ENCODE assay signal across 20 mouse cellular contexts in the genomic region with DNA sequence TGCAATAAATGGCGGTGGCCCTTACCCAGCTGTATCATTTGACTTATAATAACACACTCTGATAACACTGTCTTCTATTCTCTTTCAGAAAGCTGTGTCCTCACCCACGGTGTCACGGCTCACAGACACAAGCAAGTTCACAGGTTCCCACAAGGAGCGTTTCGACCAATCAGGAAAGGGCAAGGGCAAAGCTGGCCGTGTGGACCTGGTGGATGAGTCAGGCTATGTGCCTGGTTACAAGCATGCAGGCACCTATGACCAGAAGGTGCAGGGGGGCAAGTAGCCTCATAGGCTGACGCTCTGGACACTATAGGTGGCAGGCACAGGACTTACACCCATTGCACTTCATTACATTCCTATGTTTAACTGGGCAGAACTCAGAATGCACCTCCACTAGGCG. TPM values are rescaled to one million over a fixed set of nuclear protein-coding genes. Genes with fewer than 3 reads are reported as not detected.
DNase-seq lines count a peak whose midpoint lies in the region; ATAC-seq and TF ChIP-seq lines count a peak whose summit lies in the region.
"Had no signal": no experiment of that assay in that cellular context is flagged by ENCODE, and none has a peak within 500 bp of the region (broad histone marks: within the 10 kb centered on the region; RNA-seq: fewer than 3 reads in every experiment).

No protein-coding gene starts in this region.

- peak overlapping the region; percentile 11; the same call in 1 of the 2 replicates for H3K27ac ChIP-seq in left cerebral cortex, adult 2 months
- H3K27ac ChIP-seq in liver, postnatal 0 days (ENCODE audit: low read depth), result no peak overlapping the region
- no peak overlapping the region for H3K27ac ChIP-seq in midbrain, embryonic 11.5 days (ENCODE audit: low read depth, low read length)
- H3K27ac ChIP-seq: embryonic facial prominence, embryonic 12.5 days; forebrain, embryonic 15.5 days; heart, embryonic 13.5 days; hindbrain, embryonic 15.5 days had no signal

- no peak overlapping the region for H3K4me2 ChIP-seq in liver, postnatal 0 days (ENCODE audit: low read depth, low read length)
- H3K4me2 ChIP-seq in midbrain, embryonic 11.5 days, result no peak overlapping the region
- H3K4me2 ChIP-seq: embryonic facial prominence, embryonic 12.5 days; forebrain, embryonic 15.5 days; heart, embryonic 13.5 days; hindbrain, embryonic 15.5 days had no signal

- intact Hi-C loops in left cerebral cortex, adult 2 months (cut with DNase I), result no loop called here
- intact Hi-C loops in left cerebral cortex, postnatal 14 days (cut with DNase I), result no loop called here

- no peaks in the 10 kb centered on the region for H3K36me3 ChIP-seq in liver, postnatal 0 days (replicated peaks; ENCODE audit: insufficient read depth, low read length)
- no peaks in the 10 kb centered on the region for H3K36me3 ChIP-seq in midbrain, embryonic 11.5 days (ENCODE audit: control insufficient read depth, insufficient read depth, low read length)
- H3K36me3 ChIP-seq: forebrain, embryonic 15.5 days had no signal

- 0 out of 2 replicates have a peak, but pooled peaks cover under 1% of the 10 kb centered on the region for H3K4me1 ChIP-seq in liver, postnatal 0 days (ENCODE audit: insufficient read depth)
- H3K4me1 ChIP-seq in midbrain, embryonic 11.5 days (ENCODE audit: control insufficient read depth, insufficient read depth, low read length), result no peaks in the 10 kb centered on the region
- H3K4me1 ChIP-seq: embryonic facial prominence, embryonic 12.5 days had no signal

- TF ChIP-seq EP300 in liver, postnatal 0 days (IDR thresholded peaks at IDR 0.05; ENCODE audit: low read depth), result no peak

- no peak for ATAC-seq in liver, postnatal 0 days
- no peak for ATAC-seq in midbrain, embryonic 11.5 days (ENCODE audit: low FRiP score)
- ATAC-seq: CD4-positive, CD25-positive, alpha-beta regulatory T cell, adult 4 months; forebrain, embryonic 15.5 days had no signal

- no peak overlapping the region for H3K4me3 ChIP-seq in left cerebral cortex, adult 2 months
- H3K4me3 ChIP-seq in liver, postnatal 0 days (ENCODE audit: low read depth, low read length), result no peak overlapping the region
- no peak overlapping the region for H3K4me3 ChIP-seq in midbrain, embryonic 11.5 days (ENCODE audit: low read depth, low read length)
- H3K4me3 ChIP-seq: embryonic facial prominence, embryonic 12.5 days; forebrain, embryonic 15.5 days; heart, embryonic 13.5 days; hindbrain, embryonic 15.5 days had no signal

- H3K27me3 ChIP-seq in liver, postnatal 0 days (ENCODE audit: insufficient read depth, low read length), result no peaks in the 10 kb centered on the region
- no peaks in the 10 kb centered on the region for H3K27me3 ChIP-seq in midbrain, embryonic 11.5 days (ENCODE audit: control insufficient read depth, insufficient read depth, low read length)
- H3K27me3 ChIP-seq: embryonic facial prominence, embryonic 12.5 days; forebrain, embryonic 15.5 days; heart, embryonic 13.5 days; hindbrain, embryonic 15.5 days had no signal

- TF ChIP-seq CTCF in left cerebral cortex, adult 2 months (IDR thresholded peaks at IDR 0.05), result no peak
- no peak for TF ChIP-seq CTCF in liver, postnatal 0 days (IDR thresholded peaks at IDR 0.05; ENCODE audit: low read depth)

- no peaks in the 10 kb centered on the region for H3K9me3 ChIP-seq in liver, postnatal 0 days (ENCODE audit: low read length)
- no peaks in the 10 kb centered on the region for H3K9me3 ChIP-seq in midbrain, embryonic 11.5 days (ENCODE audit: control insufficient read depth, low read length)
- H3K9me3 ChIP-seq: embryonic facial prominence, embryonic 12.5 days; forebrain, embryonic 15.5 days; G1E; heart, embryonic 13.5 days; hindbrain, embryonic 15.5 days had no signal

- no peak overlapping the region for H3K9ac ChIP-seq in liver, postnatal 0 days (replicated peaks)
- H3K9ac ChIP-seq in midbrain, embryonic 11.5 days (ENCODE audit: low read length), result no peak overlapping the region
- H3K9ac ChIP-seq: embryonic facial prominence, embryonic 12.5 days; forebrain, embryonic 15.5 days; heart, embryonic 13.5 days; hindbrain, embryonic 15.5 days had no signal

- 85% methylated on average over 8 of the region's 8 CpGs for WGBS in liver, postnatal 0 days (ENCODE audit: insufficient replicate concordance)
- 83% methylated on average over 8 of the region's 8 CpGs for WGBS in midbrain, embryonic 11.5 days

- DNase-seq in adrenal gland, adult (ENCODE audit: inconsistent age in 2 of 2, low spot score in 1 of 2), result peak; percentile 49 to 72
- no peak for DNase-seq in adrenal gland, postnatal 4 days (ENCODE audit: low spot score in 2 of 2)
- no peak for DNase-seq in left cerebral cortex, adult 2 months (ENCODE audit: extremely low spot score in 1 of 2, low spot score in 2 of 2)
- no peak for DNase-seq in left cerebral cortex, postnatal 14 days (ENCODE audit: low spot score in 2 of 2)
- DNase-seq in adrenal gland, postnatal 25 days, result peak; percentile 26
- DNase-seq in liver, postnatal 0 days, result no peak
- no peak for DNase-seq in midbrain, embryonic 11.5 days (ENCODE audit: low spot score, missing footprints)
- DNase-seq: B cell, adult 2 months; cerebellum, adult 2 months; cerebellum, postnatal 10 days; embryo, embryonic 11 days; gastrocnemius, postnatal 36 days; heart, adult 11 months; heart, postnatal 36 days had no signal

RNA-seq across cellular contexts. Expression of a gene that starts 21.9 kb away (rescaled TPM):
- total RNA-seq in adrenal gland, postnatal 4 days (2021), result 1 to 10 TPM; 3.1 to 4.3 TPM
- 100 to 1,000 TPM; 325 to 339 TPM for total RNA-seq in left cerebral cortex, adult 2 months (2021)
- total RNA-seq in left cerebral cortex, postnatal 14 days (2021), result 100 to 1,000 TPM; 230 to 250 TPM
- total RNA-seq in adrenal gland, postnatal 25 days (2021), result 4.3 and 6.9 TPM in 2 replicates
- polyA plus RNA-seq in liver, postnatal 0 days (2015; fragmentation: Nextera tagmentation; extraction: Ambion mirVana), result 0.36 and 0.42 TPM in 2 replicates
- polyA plus RNA-seq in midbrain, embryonic 11.5 days (2014; fragmentation: Nextera tagmentation; extraction: Ambion mirVana), result 3.4 and 3.8 TPM in 2 replicates
- polyA plus RNA-seq: G1E had no signal

RNA-seq across cellular contexts. Expression of a gene that starts 31.0 kb away (rescaled TPM):
- 10 to 100 TPM in 1 of 2 experiments, 1 to 10 TPM in 1; 8.9 to 10.7 TPM for total RNA-seq in adrenal gland, postnatal 4 days (2021)
- 1 to 10 TPM in 1 of 2 experiments, under 1 TPM in 1; 0.63 to 1.2 TPM for total RNA-seq in left cerebral cortex, adult 2 months (2021)
- 1 to 10 TPM; 1.1 to 2.0 TPM for total RNA-seq in left cerebral cortex, postnatal 14 days (2021)
- 3.6 and 6.8 TPM in 2 replicates for total RNA-seq in adrenal gland, postnatal 25 days (2021)
- polyA plus RNA-seq in liver, postnatal 0 days (2015; fragmentation: Nextera tagmentation; extraction: Ambion mirVana), result 3.8 and 4.0 TPM in 2 replicates
- 22.4 and 23.5 TPM in 2 replicates for polyA plus RNA-seq in midbrain, embryonic 11.5 days (2014; fragmentation: Nextera tagmentation; extraction: Ambion mirVana)

Comparison
In these comparisons a context has a peak if more than half of its experiments do, and no peak if none do; other contexts are left out.
1. DNase-seq: peak in adrenal gland, adult (2 of 2) and adrenal gland, postnatal 25 days (single experiment); none in adrenal gland, postnatal 4 days (0 of 2), left cerebral cortex, adult 2 months (0 of 2), left cerebral cortex, postnatal 14 days (0 of 2), liver, postnatal 0 days (single experiment) and midbrain, embryonic 11.5 days (single experiment).
2. RNA of a gene that starts 21.9 kb away (total RNA-seq): 325 to 339 TPM in left cerebral cortex, adult 2 months and 230 to 250 TPM in left cerebral cortex, postnatal 14 days; 4.3 to 6.9 TPM in adrenal gland, postnatal 25 days and 3.1 to 4.3 TPM in adrenal gland, postnatal 4 days; every median in the first group is over 10 times any median in the second.